Mouse (Mus musculus) G1E (cell line): ENCODE results near the gene Lrrc55.

Experiments
- CTCF ChIP-seq: IDR thresholded peaks from 2 replicates; pipeline ENCODE4 v1.5.1; 2012; ENCODE audit warnings: low read depth, low read length, inconsistent platforms, mixed read lengths
- GATA1 ChIP-seq: IDR thresholded peaks from 2 replicates; pipeline ENCODE4 v1.6.1; 2012; ENCODE audit warnings: borderline replicate concordance, low read length, inconsistent platforms, mixed read lengths
- TAL1 ChIP-seq: conservative IDR thresholded peaks from 2 replicates; pipeline ENCODE4 v1.6.1; 2012; ENCODE audit warnings: low read depth, low read length, inconsistent platforms, mixed read lengths

DNA sequence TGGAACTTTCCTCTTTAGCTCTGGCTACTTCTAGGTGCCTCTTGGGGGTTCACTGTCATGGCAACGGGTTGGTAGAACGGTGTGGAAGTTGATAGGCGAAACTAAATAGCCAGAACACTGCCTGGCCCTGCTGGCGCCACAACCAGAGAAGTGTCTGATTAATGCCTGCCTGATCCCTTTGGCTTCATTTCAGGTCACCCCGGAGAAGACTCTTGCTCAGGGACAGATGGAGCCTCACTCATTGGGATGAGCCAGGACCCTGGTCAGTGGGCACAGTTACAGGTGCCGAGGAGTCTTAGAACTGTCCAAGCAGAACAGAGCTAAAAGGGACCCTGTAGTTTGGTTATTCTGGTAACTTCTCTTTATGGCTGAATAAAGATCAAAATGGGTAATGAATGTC, 23.5 kb downstream of the Lrrc55 start:
- TF ChIP-seq CTCF (no peak), TAL1 (no peak), GATA1 (no peak)
